Comparison of ENCODE assay signal across 19 mouse cellular contexts in genomic region chr11:90775752-90776151, GRCm38 (mm10).
DNase-seq lines count a peak whose midpoint lies in the region; ATAC-seq lines count a peak whose summit lies in the region.
"Had no signal": no experiment of that assay in that cellular context is flagged by ENCODE, and none has a peak within 500 bp of the region (broad histone marks: within the 10 kb centered on the region; RNA-seq: fewer than 3 reads in every experiment).

No protein-coding gene starts in this region.

- 0 out of 2 replicates have a peak, but pooled peaks cover 3% of the 10 kb centered on the region for H3K4me1 ChIP-seq in hindbrain, embryonic 13.5 days (replicated peaks)
- peaks cover 5% of the 10 kb centered on the region; the same call in 1 of the 2 replicates for H3K4me1 ChIP-seq in hindbrain, embryonic 10.5 days (replicated peaks)
- no peaks in the 10 kb centered on the region for H3K4me1 ChIP-seq in midbrain, embryonic 14.5 days (ENCODE audit: control insufficient read depth, insufficient read depth, low read length)
- peaks cover 5% of the 10 kb centered on the region for H3K4me1 ChIP-seq in midbrain, embryonic 10.5 days
- no peaks in the 10 kb centered on the region for H3K4me1 ChIP-seq in intestine, embryonic 15.5 days (replicated peaks)
- H3K4me1 ChIP-seq: embryonic facial prominence, embryonic 12.5 days; limb, embryonic 13.5 days; neural tube, embryonic 13.5 days had no signal

- H3K27me3 ChIP-seq in hindbrain, embryonic 13.5 days = no peaks in the 10 kb centered on the region
- H3K27me3 ChIP-seq in hindbrain, embryonic 10.5 days (ENCODE audit: insufficient read depth, poor library complexity, severe bottlenecking) = no peaks in the 10 kb centered on the region
- H3K27me3 ChIP-seq in midbrain, embryonic 14.5 days (ENCODE audit: control insufficient read depth, insufficient read depth, low read length) = no peaks in the 10 kb centered on the region
- no peaks in the 10 kb centered on the region for H3K27me3 ChIP-seq in midbrain, embryonic 10.5 days (ENCODE audit: low read depth, poor library complexity, severe bottlenecking)
- H3K27me3 ChIP-seq in intestine, embryonic 15.5 days (replicated peaks) = no peaks in the 10 kb centered on the region
- H3K27me3 ChIP-seq: embryonic facial prominence, embryonic 12.5 days; limb, embryonic 13.5 days; neural tube, embryonic 13.5 days had no signal

- WGBS in hindbrain, embryonic 13.5 days = 20% methylated on average over 1 of the region's 1 CpGs
- WGBS in hindbrain, embryonic 10.5 days = 32% methylated on average over 1 of the region's 1 CpGs
- 12% methylated on average over 1 of the region's 1 CpGs for WGBS in midbrain, embryonic 14.5 days
- 38% methylated on average over 1 of the region's 1 CpGs for WGBS in midbrain, embryonic 10.5 days
- 62% methylated on average over 1 of the region's 1 CpGs for WGBS in intestine, embryonic 15.5 days

- DNase-seq in cerebellum, postnatal 10 days = peak; percentile 8 to 29
- no peak for DNase-seq in cerebellum, adult 8-10 months
- DNase-seq in hindbrain, embryonic 10.5 days (ENCODE audit: low spot score) = no peak
- DNase-seq in midbrain, embryonic 14.5 days = peak; percentile 35
- no peak for DNase-seq in midbrain, embryonic 10.5 days (ENCODE audit: low spot score)
- peak; percentile 40 for DNase-seq in brain, embryonic 18.5 days (ENCODE audit: low read depth, low spot score)
- DNase-seq: adrenal gland, adult 8-10 months; cerebellum, adult 18-20 months; gastrocnemius, postnatal 25 days; kidney, adult 9 months; kidney, postnatal 36 days; thymus, postnatal 4 days had no signal

- H3K36me3 ChIP-seq in hindbrain, embryonic 13.5 days = no peaks in the 10 kb centered on the region
- H3K36me3 ChIP-seq in hindbrain, embryonic 10.5 days = no peaks in the 10 kb centered on the region
- no peaks in the 10 kb centered on the region for H3K36me3 ChIP-seq in midbrain, embryonic 14.5 days (ENCODE audit: control insufficient read depth, insufficient read depth, low read length)
- no peaks in the 10 kb centered on the region for H3K36me3 ChIP-seq in midbrain, embryonic 10.5 days
- H3K36me3 ChIP-seq in intestine, embryonic 15.5 days = no peaks in the 10 kb centered on the region
- H3K36me3 ChIP-seq: embryonic facial prominence, embryonic 12.5 days; limb, embryonic 13.5 days; neural tube, embryonic 13.5 days had no signal

- H3K9ac ChIP-seq in hindbrain, embryonic 13.5 days = no peak overlapping the region
- no peak overlapping the region for H3K9ac ChIP-seq in midbrain, embryonic 14.5 days (replicated peaks; ENCODE audit: low read length)
- no peak overlapping the region for H3K9ac ChIP-seq in intestine, embryonic 15.5 days
- H3K9ac ChIP-seq: embryonic facial prominence, embryonic 12.5 days; limb, embryonic 13.5 days; liver, embryonic 14.5 days; neural tube, embryonic 13.5 days had no signal

- ATAC-seq in hindbrain, embryonic 13.5 days (ENCODE audit: low FRiP score) = peak; percentile 39; the same call in 1 of the 2 replicates
- ATAC-seq in midbrain, embryonic 14.5 days (ENCODE audit: low FRiP score, low TSS enrichment) = no peak
- no peak for ATAC-seq in intestine, embryonic 15.5 days
- ATAC-seq: inflammation-experienced regulatory T-cells, adult 6 months had no signal

- H3K9me3 ChIP-seq in hindbrain, embryonic 13.5 days = no peaks in the 10 kb centered on the region
- no peaks in the 10 kb centered on the region for H3K9me3 ChIP-seq in hindbrain, embryonic 10.5 days
- no peaks in the 10 kb centered on the region for H3K9me3 ChIP-seq in midbrain, embryonic 14.5 days (ENCODE audit: control insufficient read depth, low read length)
- no peaks in the 10 kb centered on the region for H3K9me3 ChIP-seq in midbrain, embryonic 10.5 days (replicated peaks)
- H3K9me3 ChIP-seq in intestine, embryonic 15.5 days = no peaks in the 10 kb centered on the region
- H3K9me3 ChIP-seq: embryonic facial prominence, embryonic 12.5 days; limb, embryonic 13.5 days; neural tube, embryonic 13.5 days had no signal

- H3K27ac ChIP-seq in hindbrain, embryonic 13.5 days = no peak overlapping the region; the same call in 1 of the 2 replicates
- H3K27ac ChIP-seq in hindbrain, embryonic 10.5 days = no peak overlapping the region
- no peak overlapping the region for H3K27ac ChIP-seq in midbrain, embryonic 14.5 days (replicated peaks; ENCODE audit: low read depth, low read length)
- H3K27ac ChIP-seq in midbrain, embryonic 10.5 days (replicated peaks) = no peak overlapping the region
- no peak overlapping the region for H3K27ac ChIP-seq in intestine, embryonic 15.5 days
- H3K27ac ChIP-seq: embryonic facial prominence, embryonic 12.5 days; limb, embryonic 13.5 days; liver, embryonic 14.5 days; neural tube, embryonic 13.5 days had no signal

- no peak overlapping the region for H3K4me2 ChIP-seq in hindbrain, embryonic 13.5 days
- no peak overlapping the region for H3K4me2 ChIP-seq in midbrain, embryonic 14.5 days (ENCODE audit: low read length)
- H3K4me2 ChIP-seq in intestine, embryonic 15.5 days (replicated peaks) = no peak overlapping the region
- H3K4me2 ChIP-seq: embryonic facial prominence, embryonic 12.5 days; limb, embryonic 13.5 days; neural tube, embryonic 13.5 days had no signal

- no peak overlapping the region for H3K4me3 ChIP-seq in hindbrain, embryonic 13.5 days
- H3K4me3 ChIP-seq in hindbrain, embryonic 10.5 days = no peak overlapping the region
- H3K4me3 ChIP-seq in midbrain, embryonic 14.5 days (replicated peaks; ENCODE audit: low read depth, low read length) = no peak overlapping the region
- H3K4me3 ChIP-seq in midbrain, embryonic 10.5 days = no peak overlapping the region
- no peak overlapping the region for H3K4me3 ChIP-seq in intestine, embryonic 15.5 days (replicated peaks)
- H3K4me3 ChIP-seq: embryonic facial prominence, embryonic 12.5 days; limb, embryonic 13.5 days; neural tube, embryonic 13.5 days had no signal

Comparison
In these comparisons a context has a peak if more than half of its experiments do, and no peak if none do; other contexts are left out.
1. DNase-seq: peak in cerebellum, postnatal 10 days (2 of 2), midbrain, embryonic 14.5 days (single experiment) and brain, embryonic 18.5 days (single experiment); none in cerebellum, adult 8-10 months (single experiment), hindbrain, embryonic 10.5 days (single experiment) and midbrain, embryonic 10.5 days (single experiment).